Mouse (Mus musculus) layer of hippocampus, postnatal 14 days (tissue): ENCODE data around the gene Bmpr2. TPM values are rescaled to one million over a fixed set of nuclear protein-coding genes. Genes with fewer than 3 reads are reported as not detected.

Experiments
- DNase-seq, 2 experiments: peaks; one replicate each; pipeline ENCODE4 v3.0.0; 2021 to 2022; ENCODE audit warnings: low spot score in 2 of 2, mixed read lengths in 1 of 2
- total RNA-seq, 2 experiments: library from RNA; stranded (reverse); gene quantifications; 2 replicates each; pipeline ENCODE4 v1.2.3; 2021

Bmpr2 gene
- total RNA-seq, 2 experiments from 2014 or later, result 94.2 to 102 TPM

- peak in 1 of 2 experiments; percentile 54 for DNase-seq
Measured at GRCm38 (mm10) chr1:59895456-59895855, 132.3 kb downstream of the Bmpr2 start.

- no peak for DNase-seq
Measured at GRCm38 (mm10) chr1:59897147-59897798, 134.1 kb downstream of the Bmpr2 start.

GRCm38 (mm10) chr1:59899679-59900078 lies 136.5 kb downstream of the Bmpr2 start:
- no peak for DNase-seq

GRCm38 (mm10) chr1:59901082-59901876 lies 138.1 kb downstream of the Bmpr2 start:
- no peak for DNase-seq

GRCm38 (mm10) chr1:59902634-59903033 lies 139.4 kb downstream of the Bmpr2 start:
- no peak for DNase-seq

- DNase-seq, result no peak
Measured at GRCm38 (mm10) chr1:59904630-59905295, 141.6 kb downstream of the Bmpr2 start.

- DNase-seq, result no peak
Measured at GRCm38 (mm10) chr1:59905916-59906315, 142.7 kb downstream of the Bmpr2 start.

GRCm38 (mm10) chr1:59906819-59907521 lies 143.8 kb downstream of the Bmpr2 start:
- no peak for DNase-seq

- DNase-seq, result no peak
Measured at GRCm38 (mm10) chr1:59907700-59908099, 144.5 kb downstream of the Bmpr2 start.

- DNase-seq, result no peak
Measured at GRCm38 (mm10) chr1:59910941-59911340, 147.7 kb downstream of the Bmpr2 start.

- peak; percentile 97 to 98 for DNase-seq
Measured at GRCm38 (mm10) chr1:59912413-59913157, 149.4 kb downstream of the Bmpr2 start, which contains the start of gene Fam117b. Fam117b (plus strand) TSS chr1:59913006.

GRCm38 (mm10) chr1:59913195-59913868 lies 150.1 kb downstream of the Bmpr2 start:
- DNase-seq, result peak; percentile 41 to 64

GRCm38 (mm10) chr1:59913869-59914225 lies 150.6 kb downstream of the Bmpr2 start:
- peak in 1 of 2 experiments; percentile 33 for DNase-seq

GRCm38 (mm10) chr1:59914799-59915198 lies 151.6 kb downstream of the Bmpr2 start:
- DNase-seq, result no peak

GRCm38 (mm10) chr1:59915843-59916610 lies 152.8 kb downstream of the Bmpr2 start:
- no peak for DNase-seq

GRCm38 (mm10) chr1:59917401-59917800 lies 154.2 kb downstream of the Bmpr2 start:
- no peak for DNase-seq

GRCm38 (mm10) chr1:59918075-59918474 lies 154.9 kb downstream of the Bmpr2 start:
- DNase-seq, result no peak

- no peak for DNase-seq
Measured at GRCm38 (mm10) chr1:59923201-59923600, 160.0 kb downstream of the Bmpr2 start.

- DNase-seq, result no peak
Measured at GRCm38 (mm10) chr1:59923673-59924072, 160.5 kb downstream of the Bmpr2 start.
